Mouse (Mus musculus): ENCODE results near the gene Chst3. TPM values are rescaled to one million over a fixed set of nuclear protein-coding genes. Genes with fewer than 3 reads are reported as not detected.

The Chst3 gene
- polyA plus RNA-seq, 1 experiment, result not detected

DNA sequence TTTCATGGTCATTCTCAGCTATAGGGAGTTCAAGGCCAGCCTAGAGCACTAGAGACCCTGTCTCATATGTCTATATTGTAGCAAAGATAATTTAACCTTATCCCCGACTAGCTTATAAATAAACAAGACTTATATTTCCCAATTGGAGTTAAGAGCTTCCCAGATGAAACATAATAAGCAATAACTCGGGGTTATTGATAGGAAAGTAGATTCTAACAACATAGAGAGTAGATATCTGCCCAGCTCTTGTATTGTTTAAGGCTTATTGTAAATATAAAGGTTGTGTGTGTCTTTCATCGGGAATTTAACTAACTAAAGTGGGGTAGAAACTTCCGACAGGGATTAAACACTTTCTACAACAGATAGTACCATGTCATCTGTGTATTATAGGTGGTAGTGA, 1.5 kb upstream of the Chst3 start:
- H3K36me3 ChIP-seq (ENCODE audit: control insufficient read depth), result no peaks in the 10 kb centered on the region
- TF ChIP-seq GATA1 (IDR thresholded peaks at IDR 0.05; ENCODE audit: low read length) (no peak), TAL1 (IDR thresholded peaks at IDR 0.05; ENCODE audit: low read length) (no peak)
- H3K4me1 ChIP-seq (ENCODE audit: control insufficient read depth), result no peaks in the 10 kb centered on the region
- H3K9me3 ChIP-seq (ENCODE audit: control insufficient read depth, low read length), result no peaks in the 10 kb centered on the region
- peaks cover 42% of the 10 kb centered on the region for H3K27me3 ChIP-seq (ENCODE audit: control insufficient read depth)
- H3K4me3 ChIP-seq (replicated peaks), result no peak overlapping the region

DNA sequence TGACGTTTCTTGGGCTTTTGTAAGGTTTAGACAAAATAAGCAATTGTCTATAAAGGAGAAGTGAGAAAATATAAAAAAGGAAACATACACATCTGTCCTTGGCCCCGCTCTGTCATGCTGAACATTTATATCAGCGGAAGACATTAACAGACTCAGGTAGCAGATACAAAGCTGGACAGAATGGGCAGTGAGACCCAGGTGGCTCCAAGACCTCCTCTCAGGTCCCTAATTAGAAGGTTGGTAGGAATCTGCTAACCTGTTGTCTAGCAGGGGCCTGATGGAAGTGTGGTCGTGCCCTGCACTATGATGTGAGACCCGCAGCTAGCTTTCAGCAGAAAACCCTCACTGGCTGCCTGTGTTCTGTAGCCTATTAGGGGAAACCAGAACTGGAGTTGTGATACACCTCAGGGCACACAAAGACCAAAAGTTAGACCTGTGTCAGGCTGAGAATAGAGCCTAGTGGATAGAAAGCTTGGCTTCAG, 1.0 kb upstream of the Chst3 start:
- Histone ChIP-seq H3K36me3 (ENCODE audit: control insufficient read depth) (no peaks in the 10 kb centered on the region), H3K4me1 (ENCODE audit: control insufficient read depth) (no peaks in the 10 kb centered on the region), H3K27me3 (ENCODE audit: control insufficient read depth) (peaks cover 42% of the 10 kb centered on the region), H3K4me3 (replicated peaks) (no peak overlapping the region), H3K9me3 (ENCODE audit: control insufficient read depth, low read length) (no peaks in the 10 kb centered on the region)
- no peak for TF ChIP-seq TAL1 (IDR thresholded peaks at IDR 0.05; ENCODE audit: low read length)
- no peak for TF ChIP-seq GATA1 (IDR thresholded peaks at IDR 0.05; ENCODE audit: low read length)

DNA sequence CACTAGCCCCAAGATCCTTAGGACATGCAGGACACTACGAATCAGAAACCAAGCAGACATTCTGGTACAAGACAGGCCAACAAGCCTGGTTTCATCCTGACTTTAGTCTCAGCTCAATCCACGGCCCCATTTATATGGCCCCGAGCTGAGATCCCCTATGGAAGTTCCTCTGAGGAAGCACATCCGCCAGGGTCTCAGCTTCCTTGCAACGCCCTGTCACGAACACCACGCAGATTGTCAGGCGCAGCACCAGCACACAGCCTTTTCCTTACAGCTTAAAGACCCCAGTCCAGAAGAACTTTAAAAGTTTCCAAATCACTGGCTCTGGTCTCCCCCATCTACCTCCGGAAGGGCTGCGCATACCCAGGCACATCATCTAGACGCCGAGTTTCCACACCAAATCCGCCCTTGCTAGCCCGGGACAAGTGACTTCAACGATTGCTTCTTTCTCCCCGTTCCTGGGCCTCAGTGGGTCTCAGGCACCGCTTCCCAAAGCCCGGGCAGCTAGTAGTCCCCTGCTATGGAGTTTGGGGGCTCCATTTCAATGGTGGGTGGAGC, 948 bp downstream of the Chst3 start:
- Histone ChIP-seq H3K9me3 (ENCODE audit: control insufficient read depth, low read length) (no peaks in the 10 kb centered on the region), H3K4me3 (replicated peaks) (no peak overlapping the region), H3K36me3 (ENCODE audit: control insufficient read depth) (no peaks in the 10 kb centered on the region), H3K27me3 (ENCODE audit: control insufficient read depth) (peaks cover 42% of the 10 kb centered on the region), H3K4me1 (ENCODE audit: control insufficient read depth) (no peaks in the 10 kb centered on the region)
- TF ChIP-seq GATA1 (IDR thresholded peaks at IDR 0.05; ENCODE audit: low read length) (no peak), TAL1 (IDR thresholded peaks at IDR 0.05; ENCODE audit: low read length) (no peak)

DNA sequence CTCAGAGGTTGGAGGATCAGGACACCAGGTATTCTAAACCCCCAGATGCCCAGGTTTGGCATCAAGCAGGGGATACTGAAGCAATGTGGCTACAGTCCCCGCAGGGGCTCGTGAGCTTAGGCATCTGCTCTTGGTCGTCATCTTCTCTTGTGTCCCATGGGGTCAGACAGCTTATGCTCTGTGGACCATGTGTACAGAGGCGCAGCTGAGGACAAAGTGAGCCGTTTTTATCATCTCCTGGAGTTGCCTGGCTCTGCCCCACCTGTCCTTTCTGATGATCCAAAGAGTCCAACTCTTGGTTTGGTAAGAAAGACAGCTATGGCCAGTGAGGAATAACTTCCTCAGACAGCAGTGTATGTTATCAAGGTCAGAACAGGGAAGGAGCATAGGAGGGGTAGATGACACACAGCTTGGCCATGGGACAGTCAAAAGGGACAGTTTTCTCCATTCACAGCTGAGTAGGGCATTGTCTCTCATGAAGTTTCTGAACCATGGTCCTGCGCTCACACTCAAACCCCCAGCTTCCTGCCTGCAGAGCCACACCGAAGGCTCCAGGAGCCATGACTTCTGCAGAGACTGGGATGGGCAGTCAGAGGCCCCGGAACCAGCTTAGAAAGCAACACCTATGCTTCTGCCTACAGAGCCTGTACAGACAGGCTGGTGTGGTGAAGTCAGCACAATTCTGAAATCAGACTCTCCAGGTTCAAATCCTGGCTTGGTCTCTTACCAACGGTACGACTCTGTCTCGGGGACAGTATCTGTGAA, 2.5 kb downstream of the Chst3 start:
- no peaks in the 10 kb centered on the region for H3K4me1 ChIP-seq (ENCODE audit: control insufficient read depth)
- no peak overlapping the region for H3K4me3 ChIP-seq (replicated peaks)
- peaks cover 42% of the 10 kb centered on the region for H3K27me3 ChIP-seq (ENCODE audit: control insufficient read depth)
- no peaks in the 10 kb centered on the region for H3K36me3 ChIP-seq (ENCODE audit: control insufficient read depth)
- H3K9me3 ChIP-seq (ENCODE audit: control insufficient read depth, low read length), result no peaks in the 10 kb centered on the region
- TF ChIP-seq GATA1 (IDR thresholded peaks at IDR 0.05; ENCODE audit: low read length) (no peak), TAL1 (IDR thresholded peaks at IDR 0.05; ENCODE audit: low read length) (no peak)

DNA sequence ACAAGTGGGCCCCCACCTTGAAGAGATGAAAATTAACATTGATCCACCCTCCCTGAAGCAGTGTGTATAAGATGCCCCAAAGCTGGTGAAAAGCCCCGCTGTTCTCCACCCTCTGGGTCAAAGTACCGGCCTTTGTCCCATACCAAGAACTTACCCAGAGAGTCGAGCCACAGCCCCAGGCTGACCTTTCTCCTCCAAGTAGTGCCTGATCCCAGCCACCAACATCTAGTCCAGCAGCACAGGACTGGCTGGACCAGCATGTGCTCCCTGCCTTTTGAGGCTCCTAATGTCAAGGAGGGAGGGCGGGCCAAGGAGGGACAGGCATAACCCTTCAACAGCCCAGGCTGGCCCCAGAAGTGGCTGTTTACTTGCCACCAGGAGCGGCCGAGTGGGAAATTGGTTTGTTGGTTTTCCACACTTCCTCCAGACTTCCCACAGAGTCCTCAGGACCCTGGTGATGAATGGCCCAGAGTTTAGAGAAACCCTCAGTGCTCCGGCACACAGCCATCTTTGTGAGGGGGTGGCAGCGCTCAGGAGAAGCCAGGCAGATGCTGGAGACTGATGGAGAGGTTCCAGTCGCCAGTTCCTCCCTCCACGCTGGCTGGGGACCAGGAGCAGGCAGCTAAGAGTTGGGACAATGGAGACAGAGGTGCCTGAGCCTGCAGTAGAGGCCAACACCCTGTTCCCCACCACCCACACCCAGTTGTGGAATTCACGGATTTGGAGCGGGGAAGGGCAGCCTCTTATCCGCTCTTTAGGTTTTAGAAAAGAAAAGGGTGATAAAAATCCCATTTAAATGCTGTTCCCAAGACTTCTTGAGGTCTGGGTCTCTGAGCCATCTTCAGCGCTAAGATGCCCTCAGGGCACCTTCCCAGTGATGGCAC, 3.7 kb downstream of the Chst3 start:
- Histone ChIP-seq H3K4me3 (replicated peaks) (no peak overlapping the region), H3K4me1 (ENCODE audit: control insufficient read depth) (no peaks in the 10 kb centered on the region), H3K9me3 (ENCODE audit: control insufficient read depth, low read length) (no peaks in the 10 kb centered on the region), H3K36me3 (ENCODE audit: control insufficient read depth) (no peaks in the 10 kb centered on the region), H3K27me3 (ENCODE audit: control insufficient read depth) (peaks cover 40% of the 10 kb centered on the region)
- TF ChIP-seq GATA1 (IDR thresholded peaks at IDR 0.05; ENCODE audit: low read length) (no peak), TAL1 (IDR thresholded peaks at IDR 0.05; ENCODE audit: low read length) (no peak)

GRCm38 (mm10) chr10:60212589-60213379, 6.3 kb downstream of the Chst3 start:
- Histone ChIP-seq H3K4me3 (replicated peaks) (no peak overlapping the region), H3K27me3 (ENCODE audit: control insufficient read depth) (peaks cover 15% of the 10 kb centered on the region), H3K9me3 (ENCODE audit: control insufficient read depth, low read length) (no peaks in the 10 kb centered on the region), H3K4me1 (ENCODE audit: control insufficient read depth) (no peaks in the 10 kb centered on the region), H3K36me3 (ENCODE audit: control insufficient read depth) (no peaks in the 10 kb centered on the region)
- TF ChIP-seq TAL1 (IDR thresholded peaks at IDR 0.05; ENCODE audit: low read length), result no peak

DNA sequence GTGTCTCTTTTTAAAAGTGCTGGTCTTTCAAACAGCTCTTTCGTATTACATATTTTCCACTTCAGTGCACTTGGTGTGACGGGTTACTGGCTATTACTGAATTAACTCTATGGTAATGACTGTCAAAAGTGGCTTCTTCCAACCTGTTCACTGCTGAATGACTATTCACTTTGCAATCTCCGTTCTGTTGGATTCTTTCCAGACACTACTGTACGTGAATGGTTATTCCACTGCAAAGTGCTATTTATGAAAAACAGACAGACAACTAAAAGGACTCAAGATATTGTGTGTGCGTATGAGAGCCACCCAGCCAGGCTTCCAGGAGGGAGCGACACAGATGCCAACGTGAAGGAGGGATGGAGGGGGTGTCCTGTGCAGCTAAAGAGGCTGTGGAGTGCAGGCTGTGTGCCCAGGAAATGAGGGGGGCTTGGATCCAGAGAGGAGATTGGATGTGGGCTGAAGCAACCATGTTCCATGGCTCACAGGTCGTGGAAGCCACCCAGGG, 7.5 kb downstream of the Chst3 start:
- Histone ChIP-seq H3K27me3 (ENCODE audit: control insufficient read depth) (peaks cover 3% of the 10 kb centered on the region), H3K4me3 (replicated peaks) (no peak overlapping the region)

GRCm38 (mm10) chr10:60210468-60210867, 8.6 kb downstream of the Chst3 start:
- Histone ChIP-seq H3K9me3 (ENCODE audit: control insufficient read depth, low read length) (no peaks in the 10 kb centered on the region), H3K4me1 (ENCODE audit: control insufficient read depth) (no peaks in the 10 kb centered on the region), H3K36me3 (ENCODE audit: control insufficient read depth) (no peaks in the 10 kb centered on the region), H3K4me3 (replicated peaks) (no peak overlapping the region), H3K27me3 (ENCODE audit: control insufficient read depth) (no peaks in the 10 kb centered on the region)
- TF ChIP-seq GATA1 (IDR thresholded peaks at IDR 0.05; ENCODE audit: low read length), result no peak
- no peak for TF ChIP-seq TAL1 (IDR thresholded peaks at IDR 0.05; ENCODE audit: low read length)

More for the DNA sequence above, 7.5 kb downstream of the Chst3 start:
- no peak for TF ChIP-seq GATA1 (IDR thresholded peaks at IDR 0.05; ENCODE audit: low read length)
- no peak for TF ChIP-seq TAL1 (IDR thresholded peaks at IDR 0.05; ENCODE audit: low read length)
- H3K9me3 ChIP-seq (ENCODE audit: control insufficient read depth, low read length), result no peaks in the 10 kb centered on the region
- H3K36me3 ChIP-seq (ENCODE audit: control insufficient read depth), result no peaks in the 10 kb centered on the region
- no peaks in the 10 kb centered on the region for H3K4me1 ChIP-seq (ENCODE audit: control insufficient read depth)

Data from erythroblast, embryonic 14.5 days (primary cell).